Mouse (Mus musculus) frontal cortex, postnatal 36 days (tissue): ENCODE measurements around the gene Ern1.
A peak's percentile ranks its signal among the peaks of the same experiment; 100 is the strongest.
"Not testable (repeated sequence)": the region's sequence is repeated elsewhere in the genome, so short reads cannot be mapped to it uniquely, and the experiment has no call there.

Source experiments
- DNase-seq, 2 experiments: peaks; one replicate each; pipeline ENCODE4 v3.0.0; 2022; ENCODE audit warnings: low spot score in 2 of 2

Ern1 gene

DNA sequence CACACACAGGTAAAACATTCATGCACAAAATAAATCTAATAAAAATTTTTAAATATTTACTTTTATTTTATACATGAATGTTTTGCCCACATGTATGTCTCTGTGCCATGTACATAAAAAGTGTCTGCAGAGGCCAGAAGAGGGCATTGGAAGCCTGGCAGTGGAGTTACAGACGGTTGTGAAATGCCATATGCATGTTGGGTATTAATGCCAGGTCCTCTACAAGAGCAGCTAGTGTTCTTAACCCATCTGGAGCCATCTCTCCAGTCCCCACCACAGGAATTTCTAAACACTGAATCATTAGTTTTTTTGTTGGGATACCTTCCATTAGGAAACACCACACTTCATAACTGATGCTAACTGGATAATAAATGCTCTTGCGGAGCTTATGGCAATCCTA lies 50.1 kb downstream of the Ern1 start:
- no peak for DNase-seq

DNA sequence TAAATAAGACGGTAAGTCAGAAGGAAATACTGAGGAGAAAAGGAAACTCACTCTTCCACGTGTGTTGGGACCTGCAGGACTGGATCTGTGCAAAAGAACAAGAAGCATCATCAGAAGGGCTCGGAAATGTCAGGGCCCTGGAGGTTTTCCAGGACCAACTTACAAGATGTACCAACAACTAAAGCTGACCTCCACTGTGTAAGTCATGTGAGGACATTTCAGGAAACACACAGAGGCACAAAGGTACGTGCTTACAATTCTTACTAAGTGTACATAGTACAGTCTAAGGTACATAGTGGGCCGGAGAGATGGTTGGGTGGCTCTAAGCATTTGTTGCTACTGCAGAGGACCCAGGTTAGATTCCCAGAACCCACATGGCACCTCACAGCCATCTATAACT lies 50.6 kb downstream of the Ern1 start:
- DNase-seq: no peak

- no peak for DNase-seq
These were observed 57.3 kb downstream of the Ern1 start for GRCm38 (mm10) chr11:106430392-106430791.

GRCm38 (mm10) chr11:106429689-106430088 lies 58.0 kb downstream of the Ern1 start:
- DNase-seq: no peak

GRCm38 (mm10) chr11:106428556-106428955 lies 59.1 kb downstream of the Ern1 start:
- DNase-seq: no peak

DNA sequence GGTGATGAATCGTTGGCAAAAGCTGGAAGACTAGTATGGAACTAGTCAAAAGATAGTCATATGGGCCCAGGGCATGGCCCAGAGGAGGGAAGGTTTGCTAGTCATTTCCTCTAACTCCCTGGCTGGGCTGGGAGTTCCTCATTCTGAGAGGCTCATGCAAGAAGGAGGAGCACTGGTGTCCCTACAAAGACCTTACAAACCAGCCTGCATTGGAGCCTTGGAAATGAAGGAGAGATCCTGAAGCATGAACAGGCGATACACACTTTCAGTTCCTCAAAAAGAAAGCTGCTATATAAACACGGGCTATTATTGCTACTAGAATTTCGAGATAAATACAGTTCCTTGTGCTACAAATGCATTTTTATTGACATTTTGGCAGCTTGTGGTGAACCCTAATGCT lies 59.5 kb downstream of the Ern1 start:
- no peak for DNase-seq

DNA sequence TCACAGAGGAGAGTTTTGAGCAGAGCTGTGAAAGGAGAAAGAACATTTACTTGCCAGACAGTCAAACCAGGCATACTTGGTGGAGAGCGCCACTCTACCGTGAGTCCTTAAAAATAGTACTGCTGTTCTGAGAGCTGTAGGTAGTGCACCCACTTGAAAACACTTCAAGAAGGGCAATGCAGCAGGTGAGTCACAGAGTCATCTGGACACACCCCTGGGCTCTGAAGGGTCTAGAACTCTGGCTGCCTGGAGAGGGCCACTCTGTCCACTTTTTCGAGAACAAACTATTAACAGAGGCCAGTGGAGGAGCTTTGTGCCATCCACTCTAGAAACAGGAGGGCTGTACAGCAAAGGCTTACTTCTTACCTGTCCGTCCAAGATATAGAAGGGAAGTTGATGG lies 61.2 kb downstream of the Ern1 start:
- DNase-seq: no peak

GRCm38 (mm10) chr11:106425201-106425600 lies 62.5 kb downstream of the Ern1 start:
- DNase-seq: no peak

DNA sequence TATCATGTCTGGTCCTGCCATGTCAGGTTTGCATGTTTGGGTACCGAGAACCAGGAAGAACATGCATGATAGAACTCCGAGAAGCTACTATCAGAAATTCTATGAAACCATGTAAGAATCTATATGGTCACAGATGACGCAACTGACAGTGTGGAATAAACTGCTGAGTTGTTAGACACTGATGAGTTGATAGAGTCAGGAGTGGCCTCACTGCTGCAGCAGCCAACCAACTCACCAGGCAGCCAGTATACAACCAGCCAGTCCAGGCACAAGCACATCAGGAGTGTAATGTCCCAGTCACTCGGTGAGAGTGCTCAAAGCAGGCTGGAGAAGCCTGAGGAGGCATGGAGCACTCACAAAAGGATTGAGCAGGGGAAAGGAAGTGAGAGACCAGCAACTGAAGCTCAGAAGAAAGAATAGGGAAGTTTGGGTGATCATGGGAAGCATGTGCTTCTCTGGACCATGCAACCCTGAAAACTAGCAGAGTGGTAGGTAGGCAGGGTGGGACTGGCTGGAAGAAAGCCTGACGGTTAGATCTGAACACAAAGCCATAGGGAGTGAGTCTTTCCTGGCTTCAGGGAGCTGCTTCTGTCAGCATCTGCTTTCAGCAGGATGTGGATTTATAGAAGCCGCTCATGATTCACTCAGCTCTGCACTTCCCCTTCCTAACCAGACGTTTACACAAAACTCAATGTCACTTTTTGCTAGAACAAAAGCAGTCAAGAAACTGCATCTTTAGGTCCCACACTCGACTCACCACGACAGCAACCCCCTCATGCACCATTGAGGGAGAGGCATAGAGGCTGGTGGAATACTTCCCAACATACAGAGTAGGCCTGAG lies 68.2 kb downstream of the Ern1 start:
- no peak for DNase-seq

DNA sequence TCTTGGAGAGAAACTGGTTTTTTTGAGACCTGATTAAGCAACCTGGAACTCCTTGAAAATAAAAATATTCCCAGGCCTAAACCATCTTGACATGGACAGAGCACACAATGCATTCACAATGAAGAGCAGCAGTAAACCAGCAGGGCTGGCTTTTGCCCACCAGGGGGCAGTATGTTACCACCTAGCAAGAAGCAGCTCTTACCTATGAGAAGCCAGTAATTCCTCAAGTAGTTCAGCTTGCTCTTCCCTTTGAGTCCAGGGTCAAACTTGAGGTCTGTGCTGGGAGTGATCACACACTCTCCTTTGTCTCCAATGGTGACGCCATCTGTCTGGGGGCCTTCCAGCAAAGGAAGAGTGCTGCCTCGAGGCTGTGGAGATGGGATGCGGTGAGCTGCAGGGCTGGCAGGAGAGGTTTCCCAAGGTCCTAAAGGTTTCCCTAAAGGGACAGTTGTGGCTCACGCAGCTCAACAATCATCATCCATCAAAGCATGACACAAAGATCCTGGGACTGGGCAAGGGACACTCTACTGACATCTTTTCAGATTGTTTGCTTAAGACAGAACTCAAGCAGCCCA lies 68.9 kb downstream of the Ern1 start:
- peak; percentile 77 to 89 for DNase-seq

DNA sequence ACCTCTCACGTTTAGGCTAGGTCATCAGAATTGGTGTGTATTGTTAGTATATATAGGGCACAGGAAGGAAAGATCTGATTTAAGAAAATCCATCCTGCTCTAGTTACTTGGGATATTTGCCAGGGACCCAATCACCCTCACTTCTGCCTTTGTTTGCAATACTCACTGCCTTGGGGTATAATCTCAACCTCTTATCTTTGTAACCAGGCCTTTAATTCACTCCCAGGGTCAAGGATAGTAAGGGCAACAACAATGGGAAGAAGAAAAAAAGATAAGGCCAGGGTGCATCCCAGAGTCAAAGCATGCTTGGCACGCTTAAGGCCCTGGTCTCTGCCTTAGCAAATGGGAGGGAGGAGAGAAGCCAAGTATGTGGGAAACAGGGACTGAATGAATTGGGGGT lies 69.8 kb downstream of the Ern1 start:
- no peak for DNase-seq

DNA sequence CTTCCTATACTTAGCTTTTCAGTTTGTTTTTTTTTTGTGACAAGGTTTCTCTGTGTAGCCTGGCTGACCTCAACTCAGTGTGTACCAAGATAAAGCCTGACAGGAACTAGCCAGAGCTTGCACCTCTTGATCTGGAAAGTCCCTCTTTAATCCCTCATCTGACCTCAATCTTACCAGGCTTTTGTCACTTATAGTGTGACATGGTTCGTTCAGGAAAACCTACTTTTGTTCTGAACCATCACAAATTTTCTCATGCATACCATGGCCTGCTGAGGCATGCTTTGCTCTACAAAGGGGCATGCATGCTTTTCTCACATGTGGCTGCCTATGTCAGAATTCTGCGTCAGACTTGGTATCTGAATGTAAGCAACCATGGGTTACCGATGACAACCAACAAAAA lies 71.3 kb downstream of the Ern1 start:
- DNase-seq: no peak

GRCm38 (mm10) chr11:106412641-106413360 lies 74.9 kb downstream of the Ern1 start:
- DNase-seq: no peak

- DNase-seq: no peak
These were observed 76.5 kb downstream of the Ern1 start for GRCm38 (mm10) chr11:106411157-106411556.

- DNase-seq: no peak
These were observed 77.1 kb downstream of the Ern1 start for GRCm38 (mm10) chr11:106410507-106410906.

DNA sequence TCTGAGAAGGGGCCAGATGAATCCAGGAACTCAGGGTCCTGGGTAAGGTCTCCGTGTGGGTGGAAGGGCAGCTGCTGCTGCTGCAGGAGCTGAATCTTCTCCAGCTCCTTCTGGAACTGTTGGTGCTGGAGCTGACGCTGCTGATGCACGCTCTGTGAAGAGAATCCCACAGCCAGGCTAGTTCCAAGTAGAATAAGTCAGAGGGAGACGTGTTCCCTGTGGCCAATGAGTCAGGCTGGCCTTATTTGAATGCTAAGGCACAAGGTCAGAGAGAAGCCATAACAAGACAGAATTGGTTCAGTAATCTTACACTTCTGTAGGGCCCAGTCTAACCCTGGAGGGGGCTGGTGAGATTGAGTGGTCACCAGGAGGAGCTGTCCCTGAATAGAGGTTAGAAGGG lies 77.6 kb downstream of the Ern1 start:
- DNase-seq: no peak

DNA sequence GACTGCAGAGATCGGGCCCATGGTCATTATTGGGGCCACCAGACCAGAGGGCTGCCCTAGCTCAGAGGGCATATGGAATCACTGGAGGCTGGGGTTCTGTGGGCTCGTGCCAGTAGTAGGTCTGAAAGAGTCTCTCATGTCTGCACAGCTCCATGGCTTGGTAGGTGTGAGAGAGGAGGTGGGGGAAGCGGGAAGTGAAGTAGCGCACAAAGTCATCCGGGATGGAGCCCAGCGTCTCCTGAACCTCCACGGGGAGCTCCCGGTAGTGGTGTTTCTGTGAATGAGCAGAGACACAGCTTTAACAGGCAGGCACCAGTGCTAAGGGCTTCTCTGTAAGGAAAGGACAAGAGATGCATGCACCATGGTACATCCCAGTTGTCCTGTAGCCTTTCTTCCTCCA lies 89.2 kb downstream of the Ern1 start:
- no peak for DNase-seq

GRCm38 (mm10) chr11:106397656-106398055 lies 90.0 kb downstream of the Ern1 start:
- DNase-seq: peak in 1 of 2 experiments; percentile 9

- DNase-seq: not testable (repeated sequence)
These were observed 93.6 kb downstream of the Ern1 start for GRCm38 (mm10) chr11:106394055-106394454.

- DNase-seq: no peak
These were observed 94.4 kb downstream of the Ern1 start for GRCm38 (mm10) chr11:106393331-106393616.

- DNase-seq: no peak
These were observed 94.9 kb downstream of the Ern1 start for GRCm38 (mm10) chr11:106392597-106393330.

- peak; percentile 61 to 83 for DNase-seq
These were observed 96.0 kb downstream of the Ern1 start for GRCm38 (mm10) chr11:106391546-106392188.
